Mouse (Mus musculus) bone marrow, adult 2 months (tissue): ENCODE data around the gene Ankfy1.

Experiments
- CTCF ChIP-seq: fragments of 200-500 bp; IDR thresholded peaks from 2 replicates; pipeline ENCODE4 v1.5.1; 2011; ENCODE audit warnings: low read length, control low read depth; ENCODE audit not compliant: control insufficient read depth, insufficient read depth
- POLR2A ChIP-seq: fragments of 200-500 bp; IDR thresholded peaks from 2 replicates; pipeline ENCODE4 v1.6.1; 2011; ENCODE audit warnings: low read depth, mild to moderate bottlenecking, control low read depth, low read length, borderline replicate concordance; ENCODE audit not compliant: control insufficient read depth

DNA sequence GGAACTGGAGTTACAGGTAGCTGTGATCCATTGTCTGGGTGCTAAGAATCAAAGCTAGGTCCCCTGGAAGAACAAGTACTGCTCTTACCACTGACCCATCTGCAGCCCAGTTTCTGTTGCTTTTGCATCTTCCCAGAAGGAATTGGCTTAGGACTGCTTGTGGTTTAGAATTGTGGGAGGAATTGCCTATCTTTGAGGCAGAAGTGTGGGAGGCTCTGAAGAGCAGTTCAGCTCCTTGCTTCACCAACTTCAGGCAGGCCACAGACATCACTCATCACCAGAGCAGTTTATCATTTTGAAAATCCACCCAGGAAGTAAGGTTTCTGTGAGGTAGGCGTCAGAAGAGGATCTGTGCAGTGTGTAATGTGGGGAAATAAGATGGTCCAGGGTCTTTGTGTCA, 49.2 kb downstream of the Ankfy1 start:
- TF ChIP-seq CTCF (no peak), POLR2A (no peak)
